8 mouse cellular contexts compared by ENCODE assay signal in genomic region chr17:25791320-25791842, GRCm38 (mm10). TPM values are rescaled to one million over a fixed set of nuclear protein-coding genes. Genes with fewer than 3 reads are reported as not detected.
A peak's percentile ranks its signal among the peaks of the same experiment; 100 is the strongest.
DNase-seq lines count a peak whose midpoint lies in the region; ATAC-seq lines count a peak whose summit lies in the region.

No protein-coding gene starts in this region.

- peaks cover 49% of the 10 kb centered on the region for H3K4me1 ChIP-seq in kidney, embryonic 14.5 days (ENCODE audit: control insufficient read depth, insufficient read depth, low read length)
- H3K4me1 ChIP-seq in hindbrain, embryonic 11.5 days (replicated peaks; ENCODE audit: control insufficient read depth, insufficient read depth, low read length), result peaks cover 23% of the 10 kb centered on the region
- peaks cover 39% of the 10 kb centered on the region for H3K4me1 ChIP-seq in midbrain, embryonic 14.5 days (ENCODE audit: control insufficient read depth, insufficient read depth, low read length)

- peak; percentile 26; the same call in 1 of the 2 replicates for ATAC-seq in kidney, embryonic 14.5 days (ENCODE audit: low FRiP score, low TSS enrichment)
- ATAC-seq in hindbrain, embryonic 11.5 days (ENCODE audit: low FRiP score), result no peak
- no peak for ATAC-seq in midbrain, embryonic 14.5 days (ENCODE audit: low FRiP score, low TSS enrichment)
- ATAC-seq in inflammation-experienced regulatory T-cells, adult 6 months, result no peak

- H3K9me3 ChIP-seq in kidney, embryonic 14.5 days (ENCODE audit: control insufficient read depth, low read length), result no peaks in the 10 kb centered on the region
- no peaks in the 10 kb centered on the region for H3K9me3 ChIP-seq in hindbrain, embryonic 11.5 days (ENCODE audit: control insufficient read depth, low read length)
- no peaks in the 10 kb centered on the region for H3K9me3 ChIP-seq in midbrain, embryonic 14.5 days (ENCODE audit: control insufficient read depth, low read length)

- H3K4me2 ChIP-seq in kidney, embryonic 14.5 days (replicated peaks; ENCODE audit: low read depth, low read length), result peak overlapping the region; percentile 92
- H3K4me2 ChIP-seq in hindbrain, embryonic 11.5 days (replicated peaks; ENCODE audit: low read depth, low read length), result peak overlapping the region; percentile 88
- H3K4me2 ChIP-seq in midbrain, embryonic 14.5 days (ENCODE audit: low read length), result peak overlapping the region; percentile 91

- H3K4me3 ChIP-seq in kidney, embryonic 14.5 days (ENCODE audit: low read length), result peak overlapping the region; percentile 89
- H3K4me3 ChIP-seq in hindbrain, embryonic 11.5 days (ENCODE audit: low read depth, low read length), result peak overlapping the region; percentile 78
- H3K4me3 ChIP-seq in midbrain, embryonic 14.5 days (replicated peaks; ENCODE audit: low read depth, low read length), result peak overlapping the region; percentile 73

- 30% methylated on average over 19 of the region's 19 CpGs for WGBS in kidney, embryonic 14.5 days
- WGBS in hindbrain, embryonic 11.5 days, result 28% methylated on average over 19 of the region's 19 CpGs
- 27% methylated on average over 19 of the region's 19 CpGs for WGBS in midbrain, embryonic 14.5 days

- DNase-seq in kidney, adult 9 months, result no peak
- DNase-seq in ZHBTc4 (ENCODE audit: low read depth, low spot score), result peak; percentile 47
- no peak for DNase-seq in hindbrain, embryonic 11.5 days (ENCODE audit: low spot score)
- DNase-seq in midbrain, embryonic 14.5 days, result no peak
- DNase-seq in spleen, postnatal 36 days (ENCODE audit: low spot score in 2 of 2), result no peak
- no peak for DNase-seq in kidney, postnatal 4 days

- peak overlapping the region; percentile 99; the same call in 1 of the 2 replicates for H3K27ac ChIP-seq in kidney, embryonic 14.5 days (ENCODE audit: low read depth, low read length)
- H3K27ac ChIP-seq in hindbrain, embryonic 11.5 days (ENCODE audit: low read depth, low read length), result peak overlapping the region; percentile 94; the same call in 1 of the 2 replicates
- H3K27ac ChIP-seq in midbrain, embryonic 14.5 days (replicated peaks; ENCODE audit: low read depth, low read length), result peak overlapping the region; percentile 91; the same call in 1 of the 2 replicates

- peaks cover 23% of the 10 kb centered on the region for H3K36me3 ChIP-seq in kidney, embryonic 14.5 days (ENCODE audit: control insufficient read depth, insufficient read depth, low read length)
- no peaks in the 10 kb centered on the region; the same call in 1 of the 2 replicates for H3K36me3 ChIP-seq in hindbrain, embryonic 11.5 days (ENCODE audit: control insufficient read depth, insufficient read depth, low read length)
- H3K36me3 ChIP-seq in midbrain, embryonic 14.5 days (ENCODE audit: control insufficient read depth, insufficient read depth, low read length), result peaks cover 13% of the 10 kb centered on the region

- no peaks in the 10 kb centered on the region for H3K27me3 ChIP-seq in kidney, embryonic 14.5 days (ENCODE audit: control insufficient read depth, insufficient read depth, low read length)
- no peaks in the 10 kb centered on the region for H3K27me3 ChIP-seq in hindbrain, embryonic 11.5 days (ENCODE audit: control insufficient read depth, insufficient read depth, low read length)
- H3K27me3 ChIP-seq in midbrain, embryonic 14.5 days (ENCODE audit: control insufficient read depth, insufficient read depth, low read length), result no peaks in the 10 kb centered on the region

- peak overlapping the region; percentile 82 for H3K9ac ChIP-seq in kidney, embryonic 14.5 days (ENCODE audit: low read depth, low read length)
- peak overlapping the region; percentile 88 for H3K9ac ChIP-seq in hindbrain, embryonic 11.5 days (ENCODE audit: low read depth, low read length)
- peak overlapping the region; percentile 76 for H3K9ac ChIP-seq in midbrain, embryonic 14.5 days (replicated peaks; ENCODE audit: low read length)

RNA-seq across cellular contexts. Expression of gene Fam173a, which starts 1.3 kb away (rescaled TPM):
- polyA plus RNA-seq in kidney, embryonic 14.5 days (2014; fragmentation: Nextera tagmentation; extraction: Ambion mirVana), result 90.2 and 111 TPM in 2 replicates
- polyA plus RNA-seq in hindbrain, embryonic 11.5 days (2014; fragmentation: Nextera tagmentation; extraction: Ambion mirVana), result 64.8 and 70.9 TPM in 2 replicates
- 89.0 and 103 TPM in 2 replicates for polyA plus RNA-seq in midbrain, embryonic 14.5 days (2014; fragmentation: Nextera tagmentation; extraction: Ambion mirVana)
- polyA plus RNA-seq in inflammation-experienced regulatory T-cells, adult 6 months (2017; shearing (Covaris generic)), result 100 to 1,000 TPM; 158 to 288 (median 193) TPM

RNA-seq across cellular contexts. Expression of gene AC134908.4, which starts 4.1 kb away (rescaled TPM):
- not detected in 2 replicates for polyA plus RNA-seq in kidney, embryonic 14.5 days (2014; fragmentation: Nextera tagmentation; extraction: Ambion mirVana)
- 0.56 TPM in 1 of 2 replicates, not detected in the other for polyA plus RNA-seq in hindbrain, embryonic 11.5 days (2014; fragmentation: Nextera tagmentation; extraction: Ambion mirVana)
- polyA plus RNA-seq in midbrain, embryonic 14.5 days (2014; fragmentation: Nextera tagmentation; extraction: Ambion mirVana), result not detected in 2 replicates
- polyA plus RNA-seq in inflammation-experienced regulatory T-cells, adult 6 months (2017; shearing (Covaris generic)), result not detected

RNA-seq across cellular contexts. Expression of gene Ccdc78, which starts 5.0 kb away (rescaled TPM):
- polyA plus RNA-seq in kidney, embryonic 14.5 days (2014; fragmentation: Nextera tagmentation; extraction: Ambion mirVana), result 0.32 and 0.41 TPM in 2 replicates
- 0.42 TPM in 1 of 2 replicates, not detected in the other for polyA plus RNA-seq in hindbrain, embryonic 11.5 days (2014; fragmentation: Nextera tagmentation; extraction: Ambion mirVana)
- 0.18 and 0.20 TPM in 2 replicates for polyA plus RNA-seq in midbrain, embryonic 14.5 days (2014; fragmentation: Nextera tagmentation; extraction: Ambion mirVana)
- polyA plus RNA-seq in inflammation-experienced regulatory T-cells, adult 6 months (2017; shearing (Covaris generic)), result under 1 TPM in 2 of 3 experiments, not detected in 1; 0.50 to 0.75 TPM

RNA-seq across cellular contexts. Expression of gene Metrn, which starts 5.6 kb away (rescaled TPM):
- polyA plus RNA-seq in kidney, embryonic 14.5 days (2014; fragmentation: Nextera tagmentation; extraction: Ambion mirVana), result 8.2 and 28.6 TPM in 2 replicates
- 16.9 and 24.1 TPM in 2 replicates for polyA plus RNA-seq in hindbrain, embryonic 11.5 days (2014; fragmentation: Nextera tagmentation; extraction: Ambion mirVana)
- 5.8 and 9.7 TPM in 2 replicates for polyA plus RNA-seq in midbrain, embryonic 14.5 days (2014; fragmentation: Nextera tagmentation; extraction: Ambion mirVana)
- polyA plus RNA-seq in inflammation-experienced regulatory T-cells, adult 6 months (2017; shearing (Covaris generic)), result 1 to 10 TPM; 3.3 to 5.7 (median 5.6) TPM

RNA-seq across cellular contexts. Expression of gene Haghl, which starts 5.9 kb away (rescaled TPM):
- polyA plus RNA-seq in kidney, embryonic 14.5 days (2014; fragmentation: Nextera tagmentation; extraction: Ambion mirVana), result 75.4 and 75.6 TPM in 2 replicates
- polyA plus RNA-seq in hindbrain, embryonic 11.5 days (2014; fragmentation: Nextera tagmentation; extraction: Ambion mirVana), result 63.6 and 70.3 TPM in 2 replicates
- 155 and 181 TPM in 2 replicates for polyA plus RNA-seq in midbrain, embryonic 14.5 days (2014; fragmentation: Nextera tagmentation; extraction: Ambion mirVana)
- 10 to 100 TPM; 23.1 to 41.8 (median 31.1) TPM for polyA plus RNA-seq in inflammation-experienced regulatory T-cells, adult 6 months (2017; shearing (Covaris generic))
